Mouse (Mus musculus): ENCODE data around the gene Lsg1.

- TF ChIP-seq CTCF (IDR thresholded peaks at IDR 0.05; ENCODE audit: low read depth, low read length) (no peak), POLR2A (IDR thresholded peaks at IDR 0.05; ENCODE audit: borderline replicate concordance, low read depth, low read length) (no peak)
Measured at GRCm38 (mm10) chr16:30624640-30625039, 37.2 kb upstream of the Lsg1 start.

All from bone marrow macrophage, adult 2 months (primary cell).